Mouse (Mus musculus): Measurements from ENCODE around the gene 9130023H24Rik. TPM values are rescaled to one million over a fixed set of nuclear protein-coding genes. Genes with fewer than 3 reads are reported as not detected.

Gene 9130023H24Rik
- polyA plus RNA-seq (2012; rRNA removed): 2.5 and 2.6 TPM in 2 replicates

GRCm38 (mm10) chr7:128237927-128238778 lies at the start of gene 9130023H24Rik:
TSS of gene 9130023H24Rik (minus strand) at chr7:128238031.

GRCm38 (mm10) chr7:128265411-128265810 lies 27.6 kb upstream of the 9130023H24Rik start, which contains the start of gene Slc5a2:
TSS of gene Slc5a2 (plus strand) at chr7:128265657.

GRCm38 (mm10) chr7:128246496-128247391 lies 8.9 kb upstream of the 9130023H24Rik start, which contains the start of gene Tgfb1i1:
TSS of gene Tgfb1i1 (plus strand) at chr7:128246812.

GRCm38 (mm10) chr7:128236856-128237592 lies 807 bp downstream of the 9130023H24Rik start, which contains the start of gene Armc5:
TSS of gene Armc5 (plus strand) at chr7:128237342.

GRCm38 (mm10) chr7:128206152-128206551 lies 31.7 kb downstream of the 9130023H24Rik start, which contains the start of gene Cox6a2:
TSS of gene Cox6a2 (minus strand) at chr7:128206387.

Other genes starting within 250 kb of the 9130023H24Rik start
- 4.5 and 7.3 TPM in 2 replicates for gene Pycard, start 244.2 kb downstream of the 9130023H24Rik start, polyA plus RNA-seq (2012; rRNA removed)
- 0.53 and 3.0 TPM in 2 replicates for gene Trim72, start 234.1 kb downstream of the 9130023H24Rik start, polyA plus RNA-seq (2012; rRNA removed)
- 1.1 and 1.7 TPM in 2 replicates for gene Itgam, start 175.4 kb downstream of the 9130023H24Rik start, polyA plus RNA-seq (2012; rRNA removed)
- gene Gm49368, start 175.3 kb downstream of the 9130023H24Rik start, polyA plus RNA-seq (2012; rRNA removed): not detected in 2 replicates
- 0.09 and 0.10 TPM in 2 replicates for gene Itgax, start 108.5 kb downstream of the 9130023H24Rik start, polyA plus RNA-seq (2012; rRNA removed)
- gene Itgad, start 83.7 kb downstream of the 9130023H24Rik start, polyA plus RNA-seq (2012; rRNA removed): 0.13 and 0.20 TPM in 2 replicates
- 0.83 and 11.2 TPM in 2 replicates for gene Cox6a2, start 31.6 kb downstream of the 9130023H24Rik start, polyA plus RNA-seq (2012; rRNA removed)
- 10.1 and 10.3 TPM in 2 replicates for gene Armc5, start 689 bp downstream of the 9130023H24Rik start, polyA plus RNA-seq (2012; rRNA removed)
- gene Tgfb1i1, start 8.8 kb upstream of the 9130023H24Rik start, polyA plus RNA-seq (2012; rRNA removed): 12.3 and 12.9 TPM in 2 replicates
- 0.06 and 0.12 TPM in 2 replicates for gene Slc5a2, start 27.6 kb upstream of the 9130023H24Rik start, polyA plus RNA-seq (2012; rRNA removed)
- gene BC017158, start 60.1 kb upstream of the 9130023H24Rik start, polyA plus RNA-seq (2012; rRNA removed): 24.4 and 26.5 TPM in 2 replicates
- 52.9 and 63.2 TPM in 2 replicates for gene Rgs10, start 180.7 kb upstream of the 9130023H24Rik start, polyA plus RNA-seq (2012; rRNA removed)
- 159 and 167 TPM in 2 replicates for gene Tial1, start 223.7 kb upstream of the 9130023H24Rik start, polyA plus RNA-seq (2012; rRNA removed)